Mouse (Mus musculus) 3134 (cell line): ENCODE measurements around the gene Med24.
"Not testable (repeated sequence)": the region's sequence is repeated elsewhere in the genome, so short reads cannot be mapped to it uniquely, and the experiment has no call there.

Source experiments
- DNase-seq: peaks from one replicate; pipeline ENCODE4 v3.0.0-alpha.2; 2011; ENCODE audit warnings: low spot score; ENCODE audit not compliant: insufficient read length; ENCODE audit errors: extremely low read depth

The Med24 gene

DNA sequence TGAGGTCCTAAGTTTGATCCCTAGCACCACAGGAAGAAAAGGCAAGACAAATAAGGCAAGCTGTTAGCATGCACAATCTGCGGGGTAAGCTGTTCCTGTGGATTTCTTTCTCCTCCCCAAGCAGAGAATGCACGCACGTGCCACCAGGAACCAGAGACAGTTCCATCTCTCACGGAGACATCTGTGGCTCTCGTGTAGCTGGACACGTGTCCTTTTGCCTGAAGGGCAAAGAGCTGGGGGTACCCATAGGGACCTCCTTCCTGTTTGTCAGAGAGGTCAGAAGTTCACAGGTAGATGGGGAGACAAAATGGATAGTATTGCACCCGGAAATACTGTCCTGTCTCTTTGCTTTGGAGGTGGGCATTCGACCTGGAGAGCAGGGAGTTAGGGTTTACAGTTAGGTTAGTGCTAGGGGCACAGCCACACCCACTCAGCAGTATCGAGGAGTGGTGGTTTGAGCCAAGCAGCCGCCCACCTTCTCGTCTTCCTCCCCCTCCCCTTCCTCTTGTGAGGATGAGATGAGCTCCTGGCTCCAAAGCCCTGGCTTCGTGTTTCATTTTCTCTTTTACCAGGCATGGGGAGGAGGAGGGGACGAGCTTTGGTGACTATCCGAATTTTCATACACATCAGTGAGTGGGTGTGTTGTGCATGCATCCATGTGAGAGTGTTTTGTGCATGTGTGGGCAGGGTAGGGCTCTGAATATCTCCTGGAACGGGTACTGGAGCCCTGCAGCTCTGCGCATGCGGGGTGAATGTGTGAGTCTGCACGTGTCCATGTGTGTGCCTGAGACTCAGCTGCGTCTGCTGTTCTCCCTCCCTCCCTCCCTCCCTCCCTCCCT, 17.8 kb upstream of the Med24 start:
- peak; percentile 57 for DNase-seq

DNA sequence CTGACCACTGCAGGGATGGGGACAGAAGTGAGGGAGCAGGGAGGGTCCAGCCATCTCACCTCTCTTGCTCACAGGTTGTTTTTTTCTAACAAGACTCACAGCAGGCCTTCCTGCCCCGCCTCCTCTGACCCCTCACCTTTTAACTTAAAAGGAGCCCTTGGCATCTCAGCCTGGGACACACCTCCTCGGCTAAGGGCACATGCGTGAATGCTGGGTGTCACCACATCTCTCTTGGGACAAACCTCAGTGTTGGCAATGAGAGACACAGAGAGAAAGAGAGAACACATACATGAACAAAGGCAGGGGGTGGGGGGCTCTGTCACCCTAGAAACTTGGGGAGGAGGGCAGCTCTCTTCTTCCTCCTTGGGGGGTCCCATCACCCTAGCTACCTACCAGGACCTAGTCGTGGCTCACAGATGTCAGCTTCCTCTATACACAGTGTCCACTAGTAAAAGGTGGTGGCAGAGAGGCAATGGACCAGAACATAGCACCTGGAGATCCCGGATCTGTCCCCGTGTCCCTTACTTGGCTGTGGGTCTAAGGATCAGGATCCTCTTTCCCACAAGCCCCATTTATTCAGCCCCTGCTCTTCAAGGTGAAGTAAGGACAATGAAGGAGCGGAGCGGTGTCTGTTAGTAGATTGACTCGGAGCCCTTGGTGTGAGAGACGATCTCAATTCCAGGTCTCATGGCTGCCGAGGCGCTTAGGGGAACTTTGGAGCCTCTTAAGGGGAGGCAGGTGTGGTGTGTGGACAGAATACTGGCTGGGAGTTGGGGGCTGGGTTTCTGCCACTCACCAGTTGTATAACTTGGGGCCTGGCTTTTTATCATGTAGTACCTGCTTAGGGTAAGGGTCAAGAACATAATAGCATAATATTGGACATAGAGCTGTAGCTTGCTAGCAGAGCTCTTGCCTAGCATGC, 17.0 kb upstream of the Med24 start:
- no peak for DNase-seq

DNA sequence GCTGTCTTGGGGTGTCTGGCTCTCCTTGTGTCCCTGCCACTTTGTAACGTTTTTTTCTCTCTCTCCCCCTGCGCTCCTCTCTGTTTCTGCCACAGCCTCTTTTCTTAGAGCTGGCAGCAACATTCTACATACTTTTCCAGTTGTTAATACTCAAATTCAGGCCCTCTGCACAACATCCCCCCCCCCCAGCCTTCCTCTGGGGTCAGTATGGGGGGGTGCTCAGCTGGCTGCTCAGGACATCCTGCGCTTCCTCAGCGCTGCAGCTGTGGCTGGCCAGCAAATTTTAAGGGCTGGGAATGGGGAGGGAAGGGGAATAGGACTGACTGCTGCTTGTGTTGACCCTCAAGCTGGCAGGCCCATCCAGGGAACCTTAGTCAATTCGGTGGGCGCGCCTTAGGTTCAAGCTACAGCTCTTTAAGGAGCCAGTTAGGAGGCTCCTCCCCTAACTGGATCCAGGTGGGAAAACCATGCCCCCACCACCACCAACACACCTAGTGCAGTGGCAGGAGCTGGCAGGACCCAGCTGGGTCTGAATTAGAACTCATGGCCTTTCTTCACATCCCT, 15.3 kb upstream of the Med24 start:
- no peak for DNase-seq

GRCm38 (mm10) chr11:98743655-98744345, 14.6 kb upstream of the Med24 start:
- DNase-seq: no peak

- peak; percentile 50 for DNase-seq
These were observed 13.4 kb upstream of the Med24 start for GRCm38 (mm10) chr11:98742397-98743291.

DNA sequence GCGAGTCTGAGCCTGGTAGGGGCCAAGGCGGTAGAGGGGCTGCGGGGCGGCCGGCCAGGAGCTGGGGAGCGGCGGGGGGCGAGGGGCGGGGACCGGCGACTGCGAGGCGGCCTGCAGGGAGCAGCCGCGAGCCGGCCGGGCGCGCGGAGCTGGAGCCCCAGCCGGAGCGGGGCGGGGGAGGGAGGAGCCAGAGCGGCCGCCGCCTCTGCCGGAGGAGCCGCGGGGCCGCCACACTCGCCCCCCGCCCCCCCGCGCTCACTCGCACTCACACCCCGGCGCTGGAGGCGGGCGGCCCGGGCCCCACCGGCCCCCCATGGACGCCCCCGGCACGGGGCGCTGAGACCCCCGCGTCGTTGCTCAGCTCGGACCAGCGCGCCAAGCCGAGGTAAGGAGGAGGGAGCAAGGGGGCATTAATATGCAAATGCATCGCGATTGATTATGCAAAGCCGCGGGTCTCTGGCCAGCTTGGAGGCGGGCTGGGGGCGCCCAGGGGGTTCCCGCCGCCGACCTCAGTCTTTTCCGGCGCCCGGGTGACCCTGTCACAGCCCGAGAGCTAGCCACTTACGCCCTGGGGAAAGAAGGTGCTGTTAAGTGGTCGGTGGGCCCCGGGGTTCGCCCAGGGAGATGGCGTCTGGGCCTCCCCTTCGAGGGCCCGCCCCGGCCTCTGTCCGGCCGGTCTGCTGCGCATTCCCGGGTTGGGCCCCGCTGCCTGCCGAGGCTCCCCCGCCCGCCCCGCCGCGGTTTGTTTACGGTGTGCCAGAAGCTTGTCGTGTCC, 12.6 kb upstream of the Med24 start:
- peak; percentile 73 for DNase-seq

- DNase-seq: no peak
These were observed 11.9 kb upstream of the Med24 start for GRCm38 (mm10) chr11:98741051-98741620.

DNA sequence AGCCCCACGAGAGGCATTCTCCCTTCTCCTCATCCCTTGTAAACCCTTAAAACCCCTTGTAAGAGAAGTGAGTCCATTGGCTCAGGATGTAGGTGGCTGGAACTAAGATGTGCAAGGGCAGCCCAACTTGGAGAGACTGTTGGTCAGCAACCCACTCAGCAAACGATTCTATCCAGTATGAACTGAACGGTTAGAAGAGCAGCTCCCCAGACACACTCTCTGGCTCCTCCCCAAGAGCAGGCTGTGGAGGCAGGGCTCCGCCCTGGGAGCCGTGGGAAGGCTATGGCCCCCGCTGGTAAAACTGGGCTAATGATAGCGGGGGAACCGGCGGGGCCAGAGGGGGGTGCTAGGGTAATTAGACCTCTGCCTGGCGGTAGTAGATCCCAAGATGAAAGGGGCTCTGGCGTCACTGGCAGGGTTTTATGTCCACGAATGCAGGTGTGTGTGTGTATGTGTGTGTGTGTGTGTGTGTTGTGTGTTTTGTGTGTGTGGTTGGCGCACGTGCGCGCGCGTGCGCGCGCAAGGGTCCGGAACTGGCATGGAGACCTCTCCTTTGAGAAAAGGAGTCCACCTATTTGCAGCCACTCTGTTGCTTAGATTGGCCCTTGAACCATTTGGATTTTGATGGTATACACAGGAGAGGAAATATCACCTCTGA, 11.3 kb upstream of the Med24 start, which contains the start of gene Thra:
TSS of gene Thra (plus strand) at position 246 of the 658 bp plus-strand sequence.
- peak; percentile 46 for DNase-seq

GRCm38 (mm10) chr11:98740026-98740392, 10.8 kb upstream of the Med24 start:
- DNase-seq: no peak

DNA sequence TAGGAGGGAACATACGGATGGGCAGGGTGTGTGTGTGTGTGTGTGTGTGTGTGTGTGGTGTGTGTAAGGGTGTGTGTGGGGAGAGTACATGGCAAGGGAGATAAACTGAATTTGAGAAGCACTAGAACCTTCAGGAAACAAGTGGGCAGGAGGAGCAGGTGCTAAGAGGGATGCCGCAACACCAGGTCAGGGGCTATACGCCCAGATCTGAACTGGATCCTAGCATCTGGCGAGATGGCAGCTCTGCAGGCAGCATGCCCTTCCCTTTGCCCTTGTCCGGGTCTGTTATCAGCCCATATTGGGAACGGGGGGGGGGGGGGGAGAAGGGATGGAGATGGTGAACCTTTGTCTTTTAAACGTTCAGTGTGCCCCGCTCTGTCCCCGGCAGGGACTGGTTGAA, 9.7 kb upstream of the Med24 start:
- no peak for DNase-seq

DNA sequence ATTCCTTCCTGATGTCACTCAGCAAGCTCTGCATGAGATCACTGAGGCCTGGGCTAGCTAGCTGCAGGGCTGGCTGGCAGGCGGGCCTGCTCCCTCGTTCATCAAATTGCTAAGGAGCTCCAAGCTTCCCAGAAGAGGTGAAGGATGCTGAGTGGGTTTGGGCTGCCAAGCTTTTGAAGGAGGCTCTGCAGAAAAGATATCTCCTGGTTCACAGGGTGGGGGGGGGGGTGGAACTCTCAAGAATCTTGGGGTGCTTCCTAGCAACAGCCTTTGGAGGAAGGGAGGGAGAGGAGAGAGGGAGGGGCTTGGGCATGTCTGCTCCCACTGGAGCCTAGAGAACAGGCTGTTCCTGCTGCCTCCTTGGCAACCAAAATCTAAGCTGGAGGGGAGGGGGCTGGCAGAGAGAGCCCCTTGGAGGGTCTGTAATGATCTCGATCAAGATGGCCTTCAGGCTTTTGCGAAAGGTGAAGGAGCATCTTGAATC, 9.2 kb upstream of the Med24 start:
- no peak for DNase-seq

DNA sequence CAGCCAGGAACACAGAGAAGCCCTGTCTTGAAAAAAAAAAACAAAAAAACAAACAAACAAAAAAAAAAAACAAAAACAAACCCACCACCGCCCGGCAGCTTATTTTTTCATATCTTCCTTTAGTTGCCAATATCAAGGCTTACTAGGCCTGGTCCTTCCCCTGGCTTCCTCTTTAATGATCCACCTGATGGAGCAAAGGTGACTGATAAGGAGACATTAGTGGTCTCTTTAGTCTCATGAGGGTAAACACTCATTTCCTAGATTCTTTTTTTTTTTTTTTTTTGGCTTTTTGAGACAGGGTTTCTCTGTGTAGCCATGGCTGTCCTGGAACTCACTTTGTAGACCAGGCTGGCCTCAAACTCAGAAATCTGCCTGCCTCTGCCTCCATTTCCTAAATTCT, 8.0 kb upstream of the Med24 start:
- DNase-seq: not testable (repeated sequence)

DNA sequence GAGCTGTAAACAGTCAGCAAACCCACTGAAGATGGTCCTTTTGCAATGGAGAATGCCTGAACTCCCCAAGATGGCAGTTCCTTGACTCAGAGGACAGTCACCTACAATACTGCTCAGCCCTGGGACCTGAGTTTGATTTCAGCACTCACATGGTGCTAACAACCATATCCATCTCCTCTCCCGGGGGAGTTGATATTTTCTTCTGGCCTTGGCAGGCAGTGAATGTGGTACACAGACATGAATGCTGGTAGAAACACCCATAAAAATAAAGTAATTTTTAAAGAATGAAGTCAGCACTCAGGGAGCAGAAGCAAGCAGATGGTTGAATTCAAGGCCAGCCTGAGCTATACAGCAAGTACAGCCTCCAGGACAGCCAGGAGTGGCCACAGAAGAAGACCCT, 6.9 kb upstream of the Med24 start:
- DNase-seq: peak; percentile 50

- DNase-seq: no peak
These were observed 5.9 kb upstream of the Med24 start for GRCm38 (mm10) chr11:98735111-98735510.

- no peak for DNase-seq
These were observed 4.8 kb upstream of the Med24 start for GRCm38 (mm10) chr11:98734020-98734419.

DNA sequence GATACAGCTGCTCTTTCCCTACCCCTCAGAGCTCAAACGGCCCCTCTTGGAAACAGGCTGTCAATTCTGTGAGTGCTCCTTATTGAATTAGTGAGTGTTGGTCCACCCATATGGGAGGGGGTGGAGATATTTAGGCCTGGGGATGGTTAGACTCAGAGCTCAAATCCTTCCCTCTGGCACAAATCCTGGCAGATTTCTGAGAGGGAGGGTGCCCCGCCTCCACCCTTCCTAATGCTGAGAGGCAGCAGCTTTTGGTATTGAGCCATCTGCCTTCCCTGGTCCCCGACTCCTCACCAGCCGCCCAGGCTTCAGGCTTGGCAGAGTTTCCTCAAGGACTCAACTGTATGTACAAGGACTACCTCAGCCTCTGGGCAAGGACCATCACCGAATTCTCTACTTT, 1.9 kb upstream of the Med24 start:
- peak; percentile 50 for DNase-seq

GRCm38 (mm10) chr11:98730727-98731126, 1.5 kb upstream of the Med24 start:
- no peak for DNase-seq

DNA sequence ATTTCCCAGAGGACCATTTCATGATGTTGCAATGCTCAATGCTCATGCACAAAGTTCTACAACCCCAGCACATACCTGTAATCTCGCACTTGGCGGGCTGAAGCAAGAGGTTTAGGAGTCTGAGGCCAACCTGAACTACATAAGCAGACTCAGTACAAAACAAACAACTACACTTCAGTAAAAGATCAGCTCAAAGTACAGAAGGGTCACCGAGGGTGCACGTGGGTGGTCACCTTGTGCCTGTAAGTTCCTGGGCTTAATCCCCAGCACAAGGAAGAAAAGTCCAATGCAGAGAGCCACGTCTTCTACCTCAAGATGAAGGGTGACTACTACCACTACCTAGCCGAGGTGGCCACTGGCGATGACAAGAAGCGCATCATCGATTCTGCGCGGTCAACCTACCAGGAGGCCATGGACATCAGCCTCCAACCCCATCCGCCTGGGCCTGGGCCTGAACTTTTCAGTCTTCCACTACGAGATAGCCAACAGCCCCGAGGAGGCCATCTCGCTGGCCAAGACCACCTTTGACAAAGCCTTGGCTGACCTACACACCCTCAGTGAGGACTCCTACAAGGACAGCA, 3.2 kb downstream of the Med24 start:
- DNase-seq: no peak
